Mouse (Mus musculus) cerebellum, adult 11 months (tissue): ENCODE data around the gene Arl8a.
A peak's percentile ranks its signal among the peaks of the same experiment; 100 is the strongest.
"Not testable (repeated sequence)": the region's sequence is repeated elsewhere in the genome, so short reads cannot be mapped to it uniquely, and the experiment has no call there.

Experiments used
- DNase-seq: peaks from one replicate; pipeline ENCODE4 v3.0.0; 2022

Gene Arl8a

DNA sequence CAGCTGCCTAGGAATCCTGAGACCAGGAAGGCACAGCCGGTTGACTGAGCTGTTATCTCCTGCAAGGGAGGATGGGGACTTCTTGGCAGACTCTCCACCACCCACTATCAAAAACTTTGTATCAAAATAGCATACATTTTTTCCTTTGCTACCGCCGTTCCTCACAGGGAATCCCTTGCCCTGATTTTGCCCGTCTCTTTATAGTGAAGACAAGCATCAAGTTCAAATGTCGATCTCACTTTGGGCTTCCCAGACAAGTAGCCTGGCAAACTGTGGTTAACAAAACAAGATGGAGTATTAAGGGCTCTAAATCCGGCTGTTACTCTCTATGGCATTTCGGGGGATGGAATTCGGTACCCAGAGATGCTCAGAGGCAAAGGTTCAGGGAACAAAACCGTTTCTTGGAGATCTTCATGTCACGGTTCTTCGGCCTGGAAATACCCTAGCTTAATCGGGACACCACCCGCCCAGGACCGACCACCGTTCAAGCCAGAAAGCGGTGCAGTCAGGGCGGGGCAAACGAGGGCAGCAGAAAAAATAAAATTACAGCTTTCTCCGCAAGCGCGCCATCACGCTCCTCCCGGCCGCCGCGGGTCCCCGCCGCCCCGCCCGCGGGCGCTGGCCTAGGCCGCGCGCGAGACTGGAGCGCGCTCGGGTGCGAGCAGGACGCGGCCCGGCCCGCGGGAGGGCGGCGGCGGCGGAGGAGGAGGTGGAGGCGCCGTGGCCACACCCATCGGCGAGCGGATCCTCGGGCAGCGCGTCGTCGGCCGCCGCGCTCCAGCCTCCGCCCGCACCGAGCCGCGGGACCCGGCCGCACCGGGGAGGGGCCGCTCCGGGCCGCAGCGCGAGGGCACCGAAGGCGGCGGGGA, at the start of gene Arl8a:
TSS of gene Arl8a (plus strand) at position 748 of the 869 bp plus-strand sequence.
- DNase-seq: peak; percentile 88

DNA sequence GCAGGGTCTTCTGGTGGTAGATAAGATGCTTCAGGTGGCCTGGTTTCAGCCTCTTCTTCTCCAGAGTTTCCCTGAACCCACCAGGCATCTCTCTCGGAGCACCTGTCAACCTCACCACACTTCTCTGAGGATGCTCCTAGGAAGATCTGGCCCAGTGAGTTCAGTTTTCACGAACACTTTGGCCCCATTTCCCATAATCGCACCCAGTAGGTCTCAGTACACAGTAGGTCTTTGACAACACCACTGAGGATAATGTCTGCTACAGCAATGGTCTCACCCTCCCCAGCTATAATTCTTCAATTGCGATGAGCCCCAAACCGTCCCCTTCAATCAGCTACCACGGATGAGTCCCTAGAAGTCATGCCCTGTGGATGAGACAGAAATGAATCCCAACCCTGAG, 49.2 kb upstream of the Arl8a start:
- DNase-seq: no peak

DNA sequence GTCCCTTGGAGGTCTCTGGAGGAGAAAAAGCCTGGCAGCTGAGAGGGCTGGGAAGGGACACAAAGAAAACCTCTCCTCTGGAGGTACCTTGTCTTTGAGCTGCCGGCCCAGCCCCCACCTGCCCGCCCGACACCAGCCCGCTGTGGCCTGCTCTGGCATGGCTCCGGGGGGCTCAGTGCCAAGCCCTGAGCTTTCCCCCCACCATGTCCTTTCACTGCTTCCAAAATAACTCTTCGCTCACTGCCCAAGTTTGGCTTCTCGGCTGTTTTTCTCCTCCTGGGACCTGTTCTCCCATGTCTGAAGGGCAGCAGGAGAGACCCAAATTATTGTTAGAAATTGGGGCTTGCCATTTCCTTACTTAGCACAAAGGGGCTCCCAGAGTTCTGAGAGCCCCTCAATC, 48.2 kb upstream of the Arl8a start:
- no peak for DNase-seq

DNA sequence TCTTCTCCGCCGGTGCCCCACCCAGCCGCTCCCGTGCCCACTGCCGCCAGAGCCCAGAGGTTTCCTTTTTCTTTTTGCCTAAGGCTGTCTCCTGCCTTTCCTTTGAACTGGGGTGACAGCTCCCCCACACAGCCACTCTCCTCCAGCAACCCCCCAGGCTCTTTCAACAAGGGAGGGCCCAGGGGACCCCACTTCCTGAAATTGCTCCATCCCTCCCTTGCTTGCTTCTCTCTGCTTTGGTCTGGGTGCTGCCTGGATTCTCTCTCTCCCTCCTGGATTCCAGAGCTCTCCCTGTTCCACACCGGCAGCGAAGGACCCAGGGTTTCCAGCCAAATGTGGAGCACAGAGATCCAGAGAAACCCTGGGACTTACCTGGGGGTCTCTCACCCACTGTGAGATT, 46.2 kb upstream of the Arl8a start:
- no peak for DNase-seq

DNA sequence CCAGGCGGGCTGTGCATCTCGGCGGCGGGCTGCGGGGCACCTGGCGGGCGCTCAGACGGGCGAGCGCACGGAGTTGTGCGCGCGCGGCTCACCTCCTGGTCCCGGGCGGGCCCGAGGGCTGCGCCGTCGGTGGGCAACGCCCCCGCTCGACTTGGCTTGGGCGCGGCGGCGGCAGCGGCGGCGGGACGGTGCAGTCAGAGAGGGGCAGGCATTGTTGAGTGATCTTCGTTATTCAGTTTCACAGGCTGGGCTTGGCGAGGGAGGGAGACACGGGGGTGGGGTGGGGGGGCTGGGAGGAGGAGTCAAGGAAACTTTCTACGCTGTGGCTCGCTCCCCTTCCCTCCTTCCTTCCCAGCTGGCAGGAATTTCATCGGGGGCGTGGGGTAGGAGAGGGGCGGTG, 41.5 kb upstream of the Arl8a start, which contains the start of gene Lgr6:
TSS of gene Lgr6 (minus strand) at position 153 of the 400 bp plus-strand sequence.
- DNase-seq: no peak

DNA sequence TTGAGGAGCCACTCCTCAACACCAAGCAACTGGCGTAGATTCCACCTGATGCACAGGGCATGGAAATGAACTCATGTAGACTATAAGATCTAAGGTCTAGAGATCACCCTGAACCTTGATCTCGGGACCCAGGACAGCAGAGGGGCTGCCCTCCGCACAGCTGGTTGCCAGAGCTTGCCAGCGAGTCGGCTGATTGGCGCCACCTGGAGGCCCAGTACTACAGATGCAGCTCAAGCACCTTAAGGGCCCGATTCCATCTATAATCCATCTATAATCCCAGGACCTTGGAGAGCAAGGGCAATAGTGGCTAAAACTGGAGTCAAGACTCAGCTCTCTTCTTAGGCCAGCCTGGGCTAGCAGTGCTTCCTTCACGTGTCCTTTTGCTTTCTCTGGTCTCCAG, 40.7 kb upstream of the Arl8a start:
- no peak for DNase-seq

DNA sequence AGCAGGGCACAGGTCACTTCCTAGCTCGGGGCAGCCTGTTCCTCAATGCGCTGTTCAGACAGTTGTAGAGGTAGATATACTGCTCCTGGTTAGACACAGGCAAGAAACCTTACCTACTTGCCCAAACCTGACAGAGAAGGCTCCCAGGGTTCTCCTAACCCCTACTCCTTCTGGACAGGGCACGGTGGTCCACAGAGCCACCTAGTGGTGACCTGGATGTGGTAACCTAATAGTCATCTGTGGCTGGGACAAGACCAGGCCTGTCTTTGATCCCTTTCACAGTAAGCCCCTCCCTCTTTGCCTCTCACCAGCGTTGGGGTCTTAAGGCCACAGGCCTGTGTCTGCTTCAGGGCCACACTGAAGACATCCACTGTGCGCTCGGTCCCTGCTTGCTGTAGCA, 38.0 kb upstream of the Arl8a start:
- no peak for DNase-seq

DNA sequence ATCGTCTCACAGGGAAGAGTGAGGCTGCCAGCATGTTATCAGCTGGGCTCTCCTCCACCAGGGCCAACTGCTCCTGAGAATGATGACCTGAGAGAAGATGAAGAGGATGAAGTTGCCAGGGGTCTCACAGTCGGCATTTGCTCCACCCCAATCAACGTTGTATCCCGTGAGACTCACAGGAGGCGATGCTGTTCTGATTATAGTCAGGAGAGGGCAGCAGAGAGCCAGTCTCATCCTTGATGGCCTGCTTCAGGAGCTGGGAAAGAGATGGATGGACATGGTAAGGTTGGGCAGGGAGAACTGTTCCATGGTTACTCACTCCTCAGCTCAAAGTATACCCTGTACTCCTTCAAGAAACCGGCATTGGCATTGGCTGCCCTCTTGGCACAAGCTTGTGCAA, 36.5 kb upstream of the Arl8a start:
- peak; percentile 62 for DNase-seq

DNA sequence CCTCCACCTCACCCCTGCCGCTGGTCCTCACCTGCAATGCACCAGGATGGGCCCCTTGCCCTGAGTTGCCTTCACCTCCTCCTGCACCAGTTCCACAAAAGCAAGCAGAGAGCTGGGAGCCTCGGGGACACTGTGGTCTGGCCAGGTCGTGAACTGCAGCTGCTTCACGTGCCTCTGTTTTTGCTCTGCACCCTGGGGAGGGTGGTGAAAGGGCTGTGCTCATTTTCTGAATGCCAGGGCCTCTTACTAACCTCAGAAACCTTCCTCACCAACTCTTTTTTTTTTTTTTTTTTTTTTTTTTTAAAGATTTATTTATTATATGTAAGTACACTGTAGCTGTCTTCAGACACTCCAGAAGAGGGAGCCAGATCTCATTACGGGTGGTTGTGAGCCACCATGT, 35.4 kb upstream of the Arl8a start:
- DNase-seq: not testable (repeated sequence)

DNA sequence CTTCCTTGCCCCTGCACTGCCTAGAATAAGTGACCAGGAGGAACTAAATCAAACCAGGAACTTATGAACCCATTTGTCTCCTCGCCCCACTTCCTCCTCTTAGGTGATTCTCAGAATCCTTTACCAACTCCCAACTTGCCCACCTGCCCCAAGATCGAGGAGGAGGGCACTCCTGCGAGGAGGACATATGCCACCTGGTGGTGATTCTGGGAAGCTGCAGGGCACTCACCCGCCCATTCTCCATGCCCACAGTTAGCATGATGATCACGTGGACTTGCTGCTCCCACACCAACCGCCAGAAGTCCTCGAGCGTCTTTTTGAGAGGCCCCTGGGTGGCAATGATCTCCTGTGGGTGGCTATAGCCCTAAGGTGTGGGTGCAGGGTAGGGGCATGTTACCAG, 34.0 kb upstream of the Arl8a start:
- no peak for DNase-seq

DNA sequence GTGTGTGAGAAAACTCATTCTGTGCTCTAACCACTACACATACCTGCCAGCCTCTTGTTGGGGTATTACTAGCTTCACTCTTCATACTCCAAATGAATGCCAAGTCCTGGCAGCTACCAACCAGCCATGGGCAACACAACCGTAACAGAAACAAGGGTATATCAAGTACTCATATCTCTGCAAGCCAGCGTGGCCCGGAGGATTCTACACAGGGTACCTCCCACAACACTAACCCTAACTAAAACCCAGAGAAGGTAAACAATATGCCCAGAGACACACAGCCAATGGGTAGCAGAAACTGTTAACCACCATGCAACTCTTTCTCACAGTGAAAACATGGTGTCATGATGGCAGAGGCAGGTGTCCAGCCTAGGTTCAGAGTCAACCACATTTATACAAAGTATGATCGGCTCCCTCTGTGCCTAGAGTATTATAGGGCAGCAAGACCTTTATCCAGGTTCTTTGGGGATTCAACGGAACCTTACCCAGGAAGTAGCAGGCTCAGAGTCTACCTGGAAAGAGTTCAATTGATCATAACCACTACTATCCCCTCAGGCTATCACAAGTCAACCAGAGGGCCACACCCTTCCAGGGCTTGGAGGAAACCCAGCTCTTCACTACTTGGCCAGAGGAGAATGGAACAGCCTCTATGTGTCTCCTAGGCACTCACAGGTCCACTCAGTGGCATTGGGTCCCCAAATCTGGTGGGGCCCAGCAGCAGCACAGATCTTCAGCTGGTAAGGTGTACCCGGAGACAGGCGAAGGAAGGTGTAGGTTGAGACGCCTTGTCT, 21.9 kb upstream of the Arl8a start:
- DNase-seq: no peak

DNA sequence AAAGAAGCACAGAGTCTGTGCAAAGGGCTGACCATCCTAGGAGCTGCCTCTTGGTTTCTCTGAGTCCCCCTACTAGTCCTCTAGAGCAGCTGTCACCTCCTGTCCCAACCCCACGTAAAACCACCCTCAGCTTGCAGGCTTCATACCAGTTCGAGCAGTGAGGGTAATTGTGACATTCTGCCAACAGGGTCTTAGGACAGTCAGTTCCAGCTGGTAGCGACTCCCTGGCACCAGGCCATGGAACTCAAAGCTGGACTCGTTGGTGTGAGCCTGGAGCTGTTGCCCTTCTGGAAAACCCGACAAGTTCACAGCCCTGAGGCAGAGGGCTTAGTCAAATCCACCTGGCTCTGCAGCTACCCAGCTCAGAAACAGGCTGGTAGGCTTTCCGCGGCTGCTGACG, 20.6 kb upstream of the Arl8a start:
- DNase-seq: no peak

DNA sequence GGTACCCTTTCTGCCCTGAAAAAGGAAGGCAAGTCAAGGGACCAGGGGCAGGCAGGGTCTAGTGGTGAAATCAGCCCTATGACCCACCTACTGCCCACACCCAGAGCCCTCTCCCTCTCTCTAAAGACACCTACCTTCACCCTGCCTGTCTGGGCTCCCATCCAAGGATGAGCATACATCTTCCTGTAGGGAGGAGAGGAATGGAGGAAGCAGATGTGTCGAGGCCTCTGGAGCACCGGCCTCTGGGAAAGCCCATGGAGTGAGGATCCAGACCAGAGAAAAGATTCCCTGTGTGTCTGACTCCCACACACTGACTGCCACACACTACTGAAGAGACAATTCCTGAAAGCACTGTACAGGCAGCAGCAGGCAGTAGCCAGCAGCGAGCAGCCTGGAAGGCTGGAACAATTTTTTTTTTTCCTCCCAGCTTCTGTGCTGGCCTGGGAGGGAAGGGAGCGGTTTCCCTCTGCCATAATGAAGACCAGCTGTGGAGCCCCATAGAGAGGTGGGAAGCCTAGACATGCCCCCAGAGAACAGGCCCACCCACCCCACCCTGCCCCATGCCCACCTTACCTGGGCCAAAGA, 20.1 kb upstream of the Arl8a start:
- DNase-seq: no peak

DNA sequence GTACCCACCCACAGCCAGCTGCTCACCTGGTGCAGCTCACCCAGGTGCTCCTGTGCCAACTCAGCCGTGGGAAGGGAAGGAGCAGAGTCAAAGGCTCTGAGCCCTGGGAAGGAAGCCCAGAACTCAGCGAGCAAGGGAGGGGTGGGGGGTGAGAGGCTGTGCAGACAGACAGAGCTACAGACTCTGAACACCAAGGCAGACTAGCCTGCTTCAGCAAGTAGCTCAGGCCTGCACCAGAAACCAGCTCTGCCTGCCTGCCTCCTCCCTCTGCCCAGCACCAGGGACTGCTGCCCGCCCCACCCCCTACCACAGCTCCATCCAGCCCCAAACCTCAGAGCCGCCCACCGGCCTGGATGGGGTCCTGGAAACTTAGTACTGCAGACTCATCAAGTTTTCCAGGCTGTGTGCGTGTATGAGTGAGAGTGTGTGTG, 18.6 kb upstream of the Arl8a start:
- no peak for DNase-seq

DNA sequence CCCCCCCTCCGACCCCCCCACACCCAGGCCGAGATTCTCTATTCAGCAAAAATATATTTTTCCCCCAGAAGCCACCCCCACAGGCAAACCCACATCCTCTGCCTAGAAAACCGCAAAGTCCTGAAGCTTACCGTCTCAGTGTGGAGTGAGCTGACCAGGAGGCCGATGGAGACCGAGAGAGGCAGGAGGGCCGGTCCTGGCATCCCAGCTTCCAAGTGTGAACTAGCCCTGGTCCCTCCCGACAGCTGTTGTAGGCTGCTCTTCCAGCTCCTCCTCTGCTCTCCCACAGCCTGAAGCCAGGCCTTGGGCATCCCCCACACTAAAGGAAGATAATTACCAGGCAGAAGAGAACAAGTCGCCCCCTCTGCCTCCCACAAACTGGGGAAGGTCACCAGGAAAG, 17.6 kb upstream of the Arl8a start:
- DNase-seq: no peak

DNA sequence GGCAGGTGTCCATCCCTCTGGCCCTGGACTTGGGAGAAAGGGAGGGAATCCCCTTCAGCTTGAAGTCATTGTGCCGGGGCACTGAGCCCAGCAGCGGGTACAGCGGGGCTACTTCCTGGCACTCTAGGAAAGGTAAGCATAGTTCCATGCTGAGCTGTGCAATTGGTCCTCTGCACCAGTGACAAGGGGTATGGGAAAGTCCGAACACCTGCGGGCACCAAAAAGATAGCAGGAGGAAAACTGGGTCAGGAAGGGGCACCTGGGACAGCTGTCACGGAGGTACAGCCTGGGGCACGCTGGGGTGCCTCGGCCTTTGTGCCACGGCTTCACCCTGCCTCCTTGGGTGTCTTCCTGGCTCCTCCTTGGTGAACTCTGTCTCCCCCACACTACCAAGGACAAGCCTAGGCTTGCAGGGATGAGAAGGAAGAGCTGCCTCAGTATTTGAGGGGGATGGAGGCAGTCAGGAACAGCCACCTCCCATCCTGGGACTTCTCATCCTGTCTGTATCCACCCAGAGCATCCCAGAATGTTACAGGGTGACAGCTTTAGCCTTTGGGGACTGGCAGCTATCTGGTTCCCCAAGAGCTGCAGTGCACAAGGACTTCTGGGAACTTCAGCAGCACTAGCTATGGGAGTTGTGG, 17.0 kb upstream of the Arl8a start:
- DNase-seq: no peak

DNA sequence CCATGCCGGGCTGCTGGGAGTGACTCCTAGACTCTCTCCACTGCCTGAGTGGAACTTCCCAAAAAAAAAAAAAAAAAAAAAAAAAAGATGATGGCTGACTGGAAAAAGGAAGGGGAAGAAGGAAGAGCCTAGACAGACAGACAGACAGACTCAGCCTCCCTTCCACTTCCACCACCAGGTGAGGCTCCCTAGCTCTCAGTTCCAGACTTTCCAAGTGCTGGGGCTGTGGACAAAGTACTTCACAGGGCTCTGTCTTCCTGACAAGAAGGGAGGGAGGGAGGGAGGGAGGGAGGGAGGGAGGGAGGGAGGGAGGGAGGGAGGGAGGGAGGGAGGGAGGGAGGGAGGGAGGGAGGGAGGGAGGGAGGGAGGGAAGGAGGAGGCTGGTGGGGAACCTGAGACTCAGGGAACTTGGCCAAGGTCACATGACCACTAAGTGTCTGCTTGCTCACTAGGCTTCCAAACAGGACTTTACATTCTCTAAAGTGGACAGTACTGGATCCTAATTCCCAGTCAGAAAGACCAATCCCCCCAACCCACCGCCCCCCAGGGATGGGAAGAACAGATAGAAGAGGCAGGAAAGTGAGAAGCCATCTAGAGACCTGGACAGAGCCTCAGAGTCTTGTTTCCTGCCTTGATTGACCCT, 16.1 kb upstream of the Arl8a start:
- DNase-seq: no peak

DNA sequence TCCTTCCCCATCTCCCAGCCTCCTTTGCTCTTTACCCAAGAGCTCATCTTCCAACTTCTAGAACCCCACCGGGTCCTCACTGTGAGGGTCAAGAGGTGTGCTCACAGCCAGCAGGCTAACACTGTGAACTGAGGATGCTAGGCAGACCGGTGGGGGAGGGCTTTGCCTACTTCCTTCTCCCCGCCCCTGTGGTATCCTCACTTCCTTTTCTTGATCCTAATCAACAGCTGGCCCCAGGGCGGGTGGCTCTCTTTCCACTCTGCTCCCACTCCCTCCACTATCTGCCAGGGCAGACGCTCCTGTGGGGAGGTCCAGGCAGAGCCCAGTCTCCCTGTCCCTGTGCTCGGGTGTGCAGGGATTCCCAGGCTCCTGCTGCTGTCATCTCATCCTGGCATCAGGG, 15.6 kb upstream of the Arl8a start:
- no peak for DNase-seq

DNA sequence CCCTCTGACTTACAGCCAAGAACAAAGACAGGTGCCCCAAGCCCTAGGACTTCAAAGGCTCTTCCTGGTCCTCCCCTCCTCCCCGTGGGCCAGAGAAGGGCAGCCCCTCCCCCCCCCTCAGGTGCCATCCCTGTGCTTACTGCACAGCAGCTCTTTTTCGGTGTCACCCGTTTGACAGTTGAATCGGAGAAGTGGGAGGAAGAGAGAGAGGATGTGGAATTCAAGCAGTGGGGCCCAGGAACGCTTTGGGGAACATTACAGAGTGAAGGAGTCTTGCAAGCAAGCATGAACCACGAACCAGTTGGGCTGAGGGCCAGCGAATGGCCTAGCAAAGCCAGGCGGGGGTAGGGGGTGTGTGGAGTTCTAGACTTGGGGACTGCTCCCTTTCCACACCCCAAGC, 15.1 kb upstream of the Arl8a start:
- no peak for DNase-seq

DNA sequence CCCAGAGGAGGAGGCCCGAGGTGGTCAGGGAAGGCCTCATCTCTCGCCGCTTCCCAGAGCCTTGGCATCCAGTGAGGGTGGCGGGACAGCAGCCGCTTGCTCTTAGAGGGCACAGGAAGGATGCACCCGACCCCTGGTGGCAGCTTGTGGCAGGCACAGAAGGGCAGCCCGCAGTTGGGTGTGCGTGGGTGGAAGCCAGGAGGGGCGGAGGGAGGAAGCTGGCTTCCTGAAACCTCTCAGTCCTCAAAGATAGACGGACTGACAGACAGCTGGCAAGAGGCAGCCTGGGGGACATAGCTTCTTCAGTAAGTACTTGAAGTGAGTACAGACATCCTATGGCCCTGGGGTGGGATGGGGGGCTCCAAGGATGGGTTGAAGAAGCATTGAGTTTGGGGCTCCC, 14.2 kb upstream of the Arl8a start, which contains the start of gene Ptpn7:
TSS of gene Ptpn7 (plus strand) at position 228 of the 400 bp plus-strand sequence.
- peak; percentile 59 for DNase-seq

DNA sequence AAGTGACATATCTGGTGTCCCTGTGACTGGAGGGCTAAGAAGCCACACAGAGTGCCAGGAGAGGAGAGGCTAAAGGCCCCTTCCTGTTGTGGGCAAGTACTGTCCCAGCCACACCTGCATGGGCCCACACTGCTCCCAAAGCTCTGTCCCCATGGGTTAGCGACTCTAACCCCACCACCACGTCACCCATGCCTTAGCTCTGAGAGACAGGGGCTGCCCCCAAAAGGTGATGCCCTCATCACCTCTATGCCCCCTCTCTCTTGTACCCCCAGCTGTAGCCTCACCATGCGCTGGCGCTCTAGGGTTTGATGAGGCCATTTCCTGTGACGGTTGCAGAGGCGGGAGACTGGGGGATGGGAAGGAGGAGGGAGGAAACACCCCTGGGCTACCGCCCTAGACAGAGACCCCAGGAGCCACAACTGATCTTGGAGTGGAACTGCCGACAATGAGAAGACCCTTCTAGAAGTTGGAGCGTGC, 13.7 kb upstream of the Arl8a start:
- no peak for DNase-seq

DNA sequence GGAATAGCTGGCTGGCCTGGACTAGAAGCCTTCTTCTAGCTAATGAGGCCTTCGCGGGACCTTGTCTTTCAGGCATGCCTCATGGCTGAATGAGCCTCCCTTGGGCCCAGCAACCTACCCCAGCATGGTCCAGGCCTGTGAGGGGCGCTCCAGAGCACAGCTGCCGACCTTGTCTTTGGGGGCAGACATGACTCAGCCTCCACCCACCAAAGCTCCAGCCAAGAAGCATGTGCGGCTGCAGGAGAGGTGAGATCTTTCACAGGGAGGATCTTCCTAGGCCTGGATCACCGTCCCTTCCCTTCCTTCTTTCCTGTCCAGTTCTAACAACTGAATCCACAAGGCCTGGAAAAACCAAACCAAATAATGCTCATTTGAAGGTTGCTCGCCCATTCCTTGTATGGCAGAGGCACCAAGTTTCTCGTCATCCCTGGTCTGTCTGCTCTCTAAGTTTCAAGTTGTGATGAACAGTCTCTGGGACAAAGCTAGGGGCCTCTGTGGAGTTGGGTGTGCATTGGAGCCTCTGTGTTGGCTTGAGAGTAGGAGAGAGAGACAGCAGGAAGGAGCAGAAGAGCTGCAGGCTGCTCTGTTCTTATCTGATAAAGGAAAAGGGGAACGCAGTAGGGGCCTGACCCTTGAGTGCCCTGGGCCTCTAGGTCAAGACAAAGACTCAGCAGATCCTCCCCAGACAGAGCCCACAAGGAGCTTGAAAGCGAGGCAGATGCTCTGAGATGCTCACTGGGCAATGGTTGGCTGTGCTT, 12.8 kb upstream of the Arl8a start:
- no peak for DNase-seq
